Mouse (Mus musculus) liver, embryonic 14.5 days (tissue): ENCODE results near the gene Gal3st4.

Experiments
- CTCF ChIP-seq: IDR thresholded peaks from 2 replicates; pipeline ENCODE4 v1.5.1; 2016; ENCODE audit warnings: antibody characterized with exemption, low read depth, control low read depth
- EP300 ChIP-seq: IDR thresholded peaks from 2 replicates; pipeline ENCODE4 v1.6.1; 2016; ENCODE audit warnings: antibody characterized with exemption, low read depth

DNA sequence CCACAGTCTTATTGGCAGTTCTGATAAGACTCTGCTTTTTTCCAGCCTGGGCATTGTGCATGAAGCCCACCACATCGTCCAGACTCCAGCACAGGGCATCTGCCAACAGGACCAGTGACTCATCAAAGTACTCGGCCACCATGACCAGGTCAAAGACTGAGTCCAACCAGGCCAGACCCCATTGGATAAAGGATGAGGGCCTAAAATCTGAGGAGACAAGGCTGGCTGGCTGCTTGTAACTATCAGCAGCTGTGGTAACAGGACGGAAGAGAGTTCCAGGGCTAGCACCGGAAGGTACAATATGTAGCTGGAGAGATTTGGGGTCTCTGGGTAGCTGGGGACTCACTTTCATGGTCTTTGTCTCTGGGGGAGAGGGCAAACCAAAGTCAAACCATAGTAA lies 6.9 kb downstream of the Gal3st4 start:
- TF ChIP-seq CTCF (no peak), EP300 (no peak)
